Mouse (Mus musculus) right cerebral cortex, postnatal 14 days (tissue): ENCODE measurements around the gene Themis.

ENCODE experiments used
- DNase-seq: peaks from one replicate; pipeline ENCODE4 v3.0.0; 2022

The Themis gene

GRCm38 (mm10) chr10:28668261-28668660 is at the start of gene Themis:
Themis (plus strand) TSS chr10:28668360.
- no peak for DNase-seq

GRCm38 (mm10) chr10:28619415-28619814 is 48.7 kb upstream of the Themis start:
- no peak for DNase-seq

- no peak for DNase-seq
Measured at GRCm38 (mm10) chr10:28636096-28636495, 32.1 kb upstream of the Themis start.

DNA sequence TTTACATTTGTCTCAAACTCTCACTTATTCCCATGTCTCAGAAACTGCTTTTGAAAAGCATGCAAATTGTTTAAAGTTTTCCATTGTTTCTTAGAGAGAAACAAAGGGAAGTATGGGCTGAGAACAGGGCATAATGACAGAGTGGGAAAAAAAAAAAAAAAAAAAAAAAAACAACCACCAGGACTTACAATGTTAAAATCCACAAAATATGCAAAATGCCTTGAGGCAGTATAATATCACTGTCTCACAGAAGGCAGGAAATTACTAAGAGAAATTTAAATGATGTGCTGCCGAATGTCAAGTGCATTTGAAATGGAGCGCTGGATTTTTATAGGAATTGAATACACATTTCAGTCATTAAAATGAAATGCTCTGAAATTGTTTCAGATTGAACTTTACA is 26.3 kb upstream of the Themis start:
- no peak for DNase-seq

- no peak for DNase-seq
Measured at GRCm38 (mm10) chr10:28647855-28648254, 20.3 kb upstream of the Themis start.

- DNase-seq, result no peak
Measured at GRCm38 (mm10) chr10:28649109-28649899, 18.9 kb upstream of the Themis start.

DNA sequence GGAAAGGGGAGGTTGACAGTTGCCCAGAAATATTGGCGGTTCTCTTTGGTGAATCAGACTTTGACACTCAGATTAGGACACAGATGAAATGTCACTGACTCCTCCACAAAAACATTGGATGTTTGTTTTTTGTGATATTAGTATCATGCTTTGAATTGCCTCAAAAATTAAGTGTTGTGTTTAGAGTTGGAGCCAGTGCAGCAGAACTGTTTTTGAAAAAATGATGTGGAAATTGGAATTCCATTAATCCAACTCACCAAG is 18.3 kb upstream of the Themis start:
- no peak for DNase-seq

DNA sequence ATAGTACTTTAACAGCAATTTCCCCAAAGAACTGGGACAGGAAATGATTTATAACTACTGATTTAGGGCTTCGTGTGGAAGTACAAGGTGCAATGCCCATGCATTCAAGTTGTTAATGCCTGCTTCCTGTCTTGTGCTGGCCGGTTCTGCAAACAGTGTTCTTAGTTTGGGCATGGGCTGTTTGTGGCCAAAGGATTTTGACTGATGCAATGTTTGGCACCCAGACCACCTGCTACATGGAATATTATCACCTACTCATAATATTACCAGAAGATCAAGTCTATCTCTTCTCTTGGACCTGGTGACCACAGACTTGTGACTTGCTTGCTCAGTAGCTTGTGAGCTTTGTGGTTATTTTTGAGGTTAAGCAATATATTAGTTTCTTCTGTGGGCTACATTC is 16.2 kb upstream of the Themis start:
- no peak for DNase-seq

GRCm38 (mm10) chr10:28654733-28655132 is 13.4 kb upstream of the Themis start:
- DNase-seq, result no peak

DNA sequence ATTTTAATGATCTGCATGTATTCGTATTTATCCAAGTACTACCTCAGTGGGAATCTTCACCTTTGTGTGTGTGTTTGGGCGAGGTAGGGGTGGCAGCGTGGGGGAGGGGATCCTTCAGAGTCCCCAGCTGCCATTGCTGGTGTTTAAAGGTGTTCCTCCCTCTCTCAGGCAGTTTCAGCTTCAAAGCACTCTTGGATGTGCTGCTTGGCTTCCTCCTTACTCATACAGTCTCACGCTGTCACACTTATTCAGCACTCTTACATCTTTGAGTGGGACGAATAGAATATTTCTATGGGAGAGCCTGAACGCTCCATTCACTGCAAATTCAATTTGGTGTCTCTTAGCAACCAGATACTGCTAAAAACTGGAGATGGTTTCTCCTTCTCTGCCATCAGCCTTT is 3.0 kb upstream of the Themis start:
- no peak for DNase-seq

DNA sequence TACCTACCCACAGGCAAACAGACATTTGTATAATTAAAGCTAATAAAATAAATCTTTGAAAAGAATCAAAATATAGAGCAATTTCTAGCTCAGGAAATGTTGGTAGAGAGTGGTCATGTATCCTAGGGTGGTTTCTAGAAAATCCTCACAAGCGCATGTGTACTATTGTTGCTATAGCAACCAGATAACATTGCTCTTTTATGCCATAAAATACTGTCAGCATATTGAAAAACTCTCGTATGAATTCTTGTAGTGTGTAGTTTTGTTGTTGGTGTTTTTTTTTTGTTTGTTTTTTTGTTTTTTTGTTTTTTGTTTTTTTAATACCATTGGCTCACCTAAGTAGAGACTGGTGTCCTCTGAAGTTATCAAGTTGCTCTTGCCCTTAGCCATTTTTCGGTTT is 5.8 kb downstream of the Themis start:
- DNase-seq, result no peak

DNA sequence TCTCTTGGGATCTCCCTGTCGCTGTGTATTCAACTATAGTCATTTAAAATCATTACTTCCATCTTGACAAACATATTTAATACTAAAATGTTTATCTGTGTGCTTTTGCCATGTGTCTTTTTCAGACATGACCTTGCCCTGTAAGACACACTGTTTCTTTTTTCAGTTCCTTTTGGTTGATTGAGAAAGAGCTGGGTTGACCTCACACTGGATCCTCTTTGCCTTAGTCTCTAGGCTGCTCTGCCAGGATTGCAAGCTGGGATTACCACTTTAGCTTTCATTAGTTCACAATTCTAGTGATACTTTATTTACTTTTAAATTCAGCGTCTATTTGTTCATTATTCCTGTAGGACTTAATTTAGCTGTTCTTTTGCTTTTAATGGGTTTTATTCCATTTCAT is 7.2 kb downstream of the Themis start:
- DNase-seq, result no peak

DNA sequence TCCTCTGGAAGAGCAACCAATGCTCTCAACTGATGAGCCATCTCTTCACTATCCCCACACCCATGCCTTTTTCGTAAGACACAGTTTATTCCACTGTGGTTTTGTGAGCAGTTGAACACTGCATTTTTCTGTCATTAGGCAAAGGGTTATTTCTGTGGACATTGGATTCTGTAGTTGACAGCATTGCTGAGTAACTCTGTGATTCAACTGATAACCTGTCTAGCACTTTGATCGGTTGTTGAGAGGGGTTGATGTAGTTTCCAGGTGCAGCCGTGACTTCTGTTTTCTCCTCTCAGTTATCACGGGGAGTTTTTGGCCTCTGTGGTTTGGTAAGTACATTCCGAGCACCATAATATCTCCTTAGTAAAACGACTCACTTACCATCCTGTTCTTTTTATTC is 26.8 kb downstream of the Themis start:
- DNase-seq, result no peak

DNA sequence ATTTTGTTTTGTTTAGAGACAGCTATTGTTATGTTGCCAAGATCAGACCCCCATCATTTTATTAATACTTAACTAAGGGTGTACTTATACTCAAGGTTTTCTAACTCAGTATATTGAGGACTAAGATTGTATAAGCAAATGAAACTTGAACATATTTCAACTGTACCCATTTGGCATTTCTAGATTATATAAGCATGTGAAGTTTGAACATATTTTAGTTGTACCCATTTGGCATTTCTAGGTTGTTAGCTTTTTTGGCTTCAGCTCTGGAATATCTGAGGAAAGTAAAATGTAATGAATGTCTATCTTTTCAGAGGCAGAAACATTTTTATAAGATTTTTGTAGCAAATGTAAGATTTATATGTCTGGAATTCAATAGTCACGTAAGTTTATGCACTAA is 27.9 kb downstream of the Themis start:
- DNase-seq, result no peak

GRCm38 (mm10) chr10:28698175-28698574 is 30.0 kb downstream of the Themis start:
- no peak for DNase-seq

- no peak for DNase-seq
Measured at GRCm38 (mm10) chr10:28721828-28722227, 53.7 kb downstream of the Themis start.

GRCm38 (mm10) chr10:28723266-28723665 is 55.1 kb downstream of the Themis start:
- DNase-seq, result no peak

GRCm38 (mm10) chr10:28730122-28730521 is 62.0 kb downstream of the Themis start:
- DNase-seq, result no peak

GRCm38 (mm10) chr10:28737953-28738352 is 69.8 kb downstream of the Themis start:
- DNase-seq, result no peak

DNA sequence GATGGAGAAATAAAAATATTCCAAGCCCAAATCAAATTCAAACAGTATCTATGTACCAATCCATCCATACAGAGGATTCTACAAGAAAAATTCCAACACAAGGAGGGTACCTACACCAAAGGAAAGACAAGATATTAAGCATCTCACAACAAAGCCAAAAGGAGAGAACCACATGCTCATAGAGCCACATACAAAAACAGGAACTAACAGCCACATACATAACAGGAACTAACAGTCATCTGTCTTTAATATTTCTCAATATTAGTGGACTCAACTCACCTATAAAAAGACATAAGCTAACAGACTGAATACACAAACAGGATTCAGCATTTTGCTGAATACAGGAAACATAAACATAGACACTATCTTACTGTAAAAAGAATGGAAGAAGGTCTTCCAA is 78.3 kb downstream of the Themis start:
- no peak for DNase-seq

DNA sequence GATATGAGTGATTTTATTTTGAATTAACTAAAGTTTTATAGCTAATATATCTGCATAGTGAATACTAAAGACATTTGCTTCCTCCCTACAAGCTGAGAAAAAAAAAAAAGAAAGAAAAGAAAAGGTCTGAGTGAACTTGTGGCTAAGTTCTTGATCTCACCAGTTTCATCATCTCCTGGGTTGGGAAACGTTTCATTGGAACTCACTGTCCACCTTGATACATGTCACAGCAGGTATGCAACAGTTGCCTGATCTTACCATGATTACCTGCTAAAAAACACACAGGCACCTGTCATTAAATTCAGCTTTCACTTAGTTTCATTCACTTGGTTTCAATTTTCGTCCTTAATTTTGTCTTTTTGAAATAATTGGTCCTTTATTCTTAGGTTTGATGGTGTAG is 85.2 kb downstream of the Themis start:
- no peak for DNase-seq

DNA sequence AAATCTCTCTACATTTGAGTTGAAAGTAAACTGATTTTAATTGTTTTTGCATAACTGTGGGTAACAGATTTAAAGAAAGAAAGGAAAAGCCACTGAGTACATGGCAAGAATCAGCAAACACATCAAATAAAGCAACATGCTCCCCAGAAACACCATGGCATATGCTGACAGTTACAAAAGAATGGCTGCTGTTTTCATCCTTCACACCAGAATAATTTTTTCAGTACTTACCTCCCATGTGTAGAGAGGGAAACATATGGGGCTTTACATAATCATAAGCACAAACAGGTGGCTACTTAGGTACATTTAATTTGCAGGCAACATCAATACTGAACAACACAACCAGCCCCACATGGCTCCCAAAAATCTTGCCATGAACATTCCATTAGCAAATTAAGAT is 86.8 kb downstream of the Themis start:
- DNase-seq, result no peak

GRCm38 (mm10) chr10:28776777-28777402 is 108.7 kb downstream of the Themis start:
- no peak for DNase-seq

DNA sequence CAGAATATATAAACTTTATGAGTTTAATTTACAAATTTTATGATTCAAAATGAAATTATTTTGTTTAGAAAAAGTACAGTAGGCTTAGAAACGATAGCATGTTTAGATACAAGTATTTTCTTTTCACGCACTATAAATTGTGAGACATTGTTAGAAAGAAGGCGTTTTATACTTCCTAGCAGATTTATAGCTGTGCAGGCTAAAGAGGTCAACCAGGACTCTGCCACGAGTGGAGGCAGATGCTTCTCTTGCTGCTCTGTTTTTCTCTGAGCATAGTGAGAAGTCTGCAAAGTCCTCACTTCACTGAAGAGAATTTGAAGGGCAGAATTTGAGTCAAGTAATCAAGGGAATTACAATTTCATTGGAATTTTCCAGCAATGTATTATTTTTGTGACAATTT is 131.3 kb downstream of the Themis start:
- DNase-seq, result no peak

DNA sequence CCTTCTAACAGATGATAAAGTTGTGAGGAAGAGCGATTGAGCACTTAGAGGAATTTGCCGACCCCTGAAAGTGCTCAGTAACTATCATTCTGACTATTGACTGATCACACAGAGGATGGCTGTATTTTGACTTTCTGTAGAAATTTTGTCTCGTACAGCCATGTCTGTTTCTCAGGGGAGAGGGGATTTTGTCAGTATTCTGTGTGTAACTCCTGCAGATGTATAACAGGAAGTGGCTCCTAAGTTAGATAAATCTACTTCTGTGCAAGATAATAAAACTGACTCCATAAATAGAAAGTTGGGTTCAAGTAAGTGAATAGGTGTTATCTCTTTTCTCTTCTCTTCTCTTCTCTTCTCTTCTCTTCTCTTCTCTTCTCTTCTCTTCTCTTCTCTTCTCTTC is 137.0 kb downstream of the Themis start:
- no peak for DNase-seq
